Mouse (Mus musculus) layer of hippocampus, adult 9-10 months (tissue): Measurements from ENCODE around the gene Zfp780b.
"Not testable (repeated sequence)": the region's sequence is repeated elsewhere in the genome, so short reads cannot be mapped to it uniquely, and the experiment has no call there.

ENCODE experiments used
- DNase-seq: peaks from one replicate; pipeline ENCODE4 v3.0.0; 2022; ENCODE audit warnings: low spot score

Gene Zfp780b

GRCm38 (mm10) chr7:27978683-27979528, at the start of gene Zfp780b:
Gene Zfp780b, minus strand, starts transcription at chr7:27979171.
- DNase-seq = peak; percentile 48

DNA sequence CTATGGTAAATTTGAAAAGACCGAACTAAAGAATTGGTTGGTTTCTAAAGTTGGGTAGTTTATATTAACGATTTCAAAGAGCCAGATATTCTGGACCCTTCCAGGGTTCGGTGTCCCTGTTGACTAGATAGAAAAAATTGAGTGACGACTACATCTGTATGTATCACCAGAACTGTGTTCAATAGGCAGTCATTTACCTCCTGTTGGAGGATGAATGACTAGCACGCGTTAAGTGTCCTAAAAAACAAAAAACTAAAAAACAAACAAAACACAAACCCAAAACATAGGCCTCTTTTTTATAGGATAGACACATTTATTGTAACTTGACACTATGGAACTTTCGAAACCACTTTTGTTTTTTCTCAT, 35.5 kb upstream of the Zfp780b start:
- DNase-seq = no peak

DNA sequence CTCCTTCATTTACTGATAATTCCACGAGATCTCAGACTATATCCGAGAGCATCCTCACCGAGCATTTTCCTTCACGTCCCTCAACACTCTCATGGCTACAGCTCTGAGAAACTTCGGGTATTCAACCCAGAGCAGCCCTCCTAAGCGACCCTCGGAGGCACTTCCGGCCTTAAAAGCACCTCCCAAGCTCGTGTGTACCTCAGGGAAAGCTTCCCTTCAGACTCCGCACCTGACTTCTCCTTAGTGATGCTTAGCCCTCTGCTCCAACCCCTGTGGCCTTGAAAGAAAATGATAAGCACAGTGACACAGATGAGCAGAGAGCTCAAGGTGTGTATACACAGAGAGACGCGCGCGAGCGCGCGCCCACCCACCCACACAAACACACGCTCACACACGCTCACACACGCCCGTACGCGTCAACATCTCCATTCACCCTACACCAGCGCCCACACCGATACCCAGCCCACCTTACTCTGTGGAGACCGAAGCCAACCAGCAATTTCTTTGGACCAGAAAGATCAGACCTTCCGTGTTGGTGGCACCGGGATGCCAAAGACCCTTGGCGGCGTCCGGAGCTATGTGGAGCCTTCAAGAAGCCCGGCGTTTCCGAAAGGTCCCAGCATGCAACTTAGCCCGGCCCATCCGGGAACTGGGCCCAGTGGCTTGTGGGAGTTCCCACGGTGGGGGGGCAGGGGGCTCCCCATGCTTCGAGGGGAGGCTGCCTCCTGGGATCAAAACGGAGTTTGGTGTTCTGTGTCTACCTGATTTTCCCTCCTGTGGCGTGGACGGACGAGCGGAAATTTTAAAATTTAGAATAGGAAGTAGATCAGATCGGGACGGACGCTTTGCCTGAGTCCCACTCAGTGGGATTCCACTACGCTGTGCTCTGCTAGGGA, 34.8 kb upstream of the Zfp780b start, which contains the start of gene Zfp850:
Gene Zfp850, minus strand, starts transcription at position 567 of the 896 bp plus-strand sequence.
- DNase-seq = peak; percentile 43

- DNase-seq = peak; percentile 16
These were observed 31.3 kb upstream of the Zfp780b start for GRCm38 (mm10) chr7:28010271-28010670.

DNA sequence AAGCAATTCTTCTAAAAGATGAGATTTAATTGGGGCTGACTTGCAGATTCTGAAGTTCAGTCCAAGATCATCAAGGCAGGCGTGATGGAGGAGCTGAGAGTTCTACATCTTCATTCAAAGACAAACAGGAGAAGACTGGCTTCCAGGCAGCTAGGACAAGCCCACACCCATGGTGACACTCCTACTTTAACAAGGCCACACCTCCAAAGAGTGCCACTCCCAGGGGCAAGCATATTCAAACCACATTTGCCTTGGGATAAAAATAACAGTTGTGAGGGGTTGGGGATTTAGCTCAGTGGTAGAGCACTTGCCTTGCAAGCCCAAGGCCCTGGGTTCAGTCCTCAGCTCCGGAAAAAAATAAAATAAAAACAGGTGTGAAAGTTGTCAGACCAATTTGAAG, 3.2 kb upstream of the Zfp780b start:
- no peak for DNase-seq

- DNase-seq = not testable (repeated sequence)
These were observed 29.5 kb downstream of the Zfp780b start for GRCm38 (mm10) chr7:27949451-27949850.

GRCm38 (mm10) chr7:27941869-27942268, 37.1 kb downstream of the Zfp780b start:
- not testable (repeated sequence) for DNase-seq

- DNase-seq = not testable (repeated sequence)
These were observed 45.2 kb downstream of the Zfp780b start for GRCm38 (mm10) chr7:27933800-27934158.

DNA sequence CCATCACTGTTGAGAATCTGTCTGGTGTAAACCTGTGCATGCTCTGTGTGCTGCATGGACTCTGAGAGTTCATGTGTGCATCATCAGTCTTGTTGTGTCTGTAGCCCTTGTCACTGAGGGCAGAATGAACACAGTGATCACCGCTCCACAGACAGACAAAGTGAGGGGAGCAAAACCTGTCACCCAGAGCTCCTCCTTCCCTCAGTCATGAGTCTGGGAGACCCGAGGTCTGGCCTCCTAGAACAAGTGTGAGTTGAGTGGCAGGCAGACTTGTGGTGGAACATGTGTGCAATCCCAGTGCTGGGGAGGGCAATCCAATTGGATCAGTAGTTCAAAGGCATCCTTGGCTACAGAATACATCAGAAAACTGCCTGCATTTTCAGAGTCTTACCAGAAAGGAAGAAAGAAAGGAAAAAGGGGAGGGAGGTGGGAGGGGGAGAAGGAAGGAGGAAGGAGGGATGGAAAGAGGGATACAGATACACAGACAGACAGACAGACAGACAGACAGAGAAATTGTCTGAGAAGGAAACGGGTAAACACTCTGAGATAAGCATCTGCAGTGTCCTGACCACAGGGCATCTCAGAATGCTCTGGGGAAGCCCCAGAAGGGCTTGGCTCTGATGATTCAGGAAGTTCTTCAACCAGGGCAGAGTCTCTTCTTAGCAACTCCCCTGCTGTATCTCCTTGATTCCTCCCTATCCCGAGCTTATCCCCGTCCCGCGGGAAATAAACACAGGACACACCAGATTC, 45.7 kb downstream of the Zfp780b start:
- no peak for DNase-seq

- no peak for DNase-seq
These were observed 49.9 kb downstream of the Zfp780b start, which contains the start of gene Zfp974 for GRCm38 (mm10) chr7:27928818-27929695. Gene Zfp974, minus strand, starts transcription at chr7:27929460.

- not testable (repeated sequence) for DNase-seq
These were observed 51.9 kb downstream of the Zfp780b start for GRCm38 (mm10) chr7:27927041-27927440.

DNA sequence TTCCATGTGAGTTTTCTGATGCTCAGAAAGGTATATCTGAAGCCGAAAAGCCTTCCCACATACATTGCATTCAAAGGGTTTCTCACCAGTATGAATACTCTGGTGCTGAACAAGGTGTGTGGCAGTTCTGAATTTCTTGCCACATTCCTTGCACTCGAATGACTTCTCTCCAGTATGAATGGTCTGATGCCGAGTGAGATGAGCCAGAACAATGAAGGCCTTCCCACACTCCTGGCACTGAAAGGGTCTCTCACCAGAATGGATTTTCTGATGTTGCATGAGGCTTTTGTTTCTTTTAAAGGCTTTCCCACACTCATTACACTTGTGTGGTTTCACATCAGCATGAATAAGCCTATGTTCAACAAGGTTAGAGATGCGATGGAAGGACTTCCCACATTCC, 68.0 kb downstream of the Zfp780b start:
- DNase-seq = not testable (repeated sequence)
